Mouse (Mus musculus): ENCODE results near the gene Mapk8ip3.

The Mapk8ip3 gene

DNA sequence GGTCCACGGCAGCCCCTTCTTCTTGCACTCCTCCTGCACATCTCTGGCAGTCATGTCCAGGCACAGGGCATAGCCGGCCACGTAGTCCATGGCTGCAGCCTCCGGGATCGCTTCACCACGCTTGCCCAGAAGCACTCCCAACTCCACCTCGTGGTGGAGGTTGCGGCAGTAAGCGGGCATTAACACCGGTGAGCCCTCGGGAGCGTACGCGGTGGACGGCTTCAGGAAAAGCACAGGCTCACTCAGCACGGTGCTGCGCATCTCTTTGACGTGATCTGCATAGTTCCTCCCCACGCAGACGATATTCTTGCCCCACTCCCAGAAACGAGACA, 87.1 kb downstream of the Mapk8ip3 start:
- DNase-seq (ENCODE audit: low spot score): peak; percentile 87

DNA sequence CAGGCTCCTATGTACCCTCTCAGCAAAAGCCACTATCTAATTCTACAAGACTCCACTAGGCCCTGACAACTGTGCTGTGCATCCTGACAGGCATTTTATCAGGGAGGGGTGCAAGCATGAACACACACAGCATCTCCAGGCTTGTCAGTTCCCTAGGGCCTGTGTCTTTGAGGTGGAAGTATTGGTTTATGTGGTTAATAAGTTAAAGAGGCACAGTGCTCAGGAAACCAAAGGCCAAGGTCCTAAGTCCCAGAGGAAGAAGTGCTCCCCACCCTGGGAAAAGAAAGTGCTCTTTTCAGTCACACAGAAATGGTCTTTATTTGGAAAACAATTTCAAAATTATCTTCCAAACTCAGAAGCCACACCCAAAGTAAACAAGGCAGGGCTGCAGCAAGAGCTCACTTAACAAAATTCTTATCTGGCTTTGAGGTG, 88.2 kb downstream of the Mapk8ip3 start:
- no peak for DNase-seq (ENCODE audit: low spot score)

DNA sequence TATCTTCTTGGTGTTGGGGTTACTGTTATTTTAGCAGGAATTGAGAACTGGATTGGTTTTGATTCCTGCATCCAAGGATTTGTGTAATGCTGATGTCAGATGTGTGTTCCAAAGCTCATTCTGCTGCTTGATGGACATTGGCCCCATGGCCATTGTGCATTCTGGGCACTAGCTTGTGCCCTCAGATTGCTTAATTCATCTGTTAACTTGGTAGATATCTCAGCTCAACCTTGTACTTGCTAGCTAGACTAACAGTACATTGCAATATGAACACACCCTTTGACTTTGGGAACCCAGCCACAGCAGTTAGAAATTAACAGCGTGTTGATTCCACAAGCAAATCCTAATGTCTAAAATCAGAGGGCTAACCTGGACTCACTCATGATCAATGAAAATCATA, 89.4 kb downstream of the Mapk8ip3 start:
- DNase-seq (ENCODE audit: low spot score): no peak

DNA sequence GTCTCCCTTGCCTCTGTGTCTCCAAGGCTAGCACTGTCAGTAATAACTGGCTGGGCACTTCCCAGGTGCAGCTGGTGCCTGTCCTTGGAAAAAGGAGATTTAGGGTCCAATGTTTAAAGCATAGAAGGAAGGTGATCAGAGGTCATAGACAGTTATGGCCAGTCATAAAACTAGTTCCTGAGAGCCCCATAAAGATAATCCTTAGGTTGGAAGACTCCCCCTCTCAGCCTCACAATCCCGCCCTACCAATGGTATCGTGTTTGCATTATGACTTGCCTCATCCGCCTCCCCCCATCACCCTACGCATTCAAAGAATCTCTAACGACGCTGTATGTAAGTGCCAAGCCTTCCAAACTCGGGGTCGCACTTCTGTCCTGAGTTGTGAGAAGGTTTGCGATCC, 92.3 kb downstream of the Mapk8ip3 start:
- DNase-seq (ENCODE audit: low spot score): no peak

DNA sequence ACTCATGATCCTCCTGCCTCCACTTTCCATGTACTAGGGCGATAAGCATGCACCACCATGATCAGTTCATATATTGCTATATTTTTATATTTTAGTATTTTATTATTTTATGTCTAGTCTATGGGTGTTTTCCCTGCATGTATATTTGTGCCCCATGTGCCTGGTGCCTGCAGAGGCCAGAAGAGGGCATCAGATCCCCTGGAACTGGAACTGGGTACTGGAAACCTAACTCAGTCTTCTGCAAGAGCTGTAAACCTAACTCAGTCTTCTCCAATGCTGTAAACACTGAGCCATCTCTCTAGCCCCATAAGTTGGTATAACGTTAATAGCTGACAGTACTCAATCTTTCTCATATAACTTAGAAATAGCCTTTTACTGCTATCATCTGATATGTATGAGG, 94.1 kb downstream of the Mapk8ip3 start:
- DNase-seq (ENCODE audit: low spot score): no peak
